Mouse (Mus musculus) frontal cortex, adult (tissue): ENCODE measurements around the gene Zdhhc4.
A peak's percentile ranks its signal among the peaks of the same experiment; 100 is the strongest.

Experiments
- ATAC-seq: cut with Nextera tagmentation; 2 replicates; pipeline ENCODE4 v1.9.2; 2017; ENCODE audit warnings: mild to moderate bottlenecking, moderate library complexity, mixed read lengths; ENCODE audit not compliant: low TSS enrichment

The Zdhhc4 gene

GRCm38 (mm10) chr5:143328690-143329495 lies at the start of gene Zdhhc4:
Zdhhc4 (minus strand) TSS chr5:143329256.
- peak; percentile 76 for ATAC-seq

GRCm38 (mm10) chr5:143376156-143376555 lies 47.1 kb upstream of the Zdhhc4 start:
- ATAC-seq, result no peak

GRCm38 (mm10) chr5:143375242-143375641 lies 46.2 kb upstream of the Zdhhc4 start:
- ATAC-seq, result peak; percentile 52; the same call in 1 of the 2 replicates

GRCm38 (mm10) chr5:143372818-143373217 lies 43.8 kb upstream of the Zdhhc4 start:
- peak; percentile 71 for ATAC-seq

GRCm38 (mm10) chr5:143371146-143371510 lies 42.1 kb upstream of the Zdhhc4 start:
- ATAC-seq, result no peak

GRCm38 (mm10) chr5:143370416-143371145 lies 41.5 kb upstream of the Zdhhc4 start:
- no peak for ATAC-seq

GRCm38 (mm10) chr5:143369611-143370255 lies 40.7 kb upstream of the Zdhhc4 start:
- ATAC-seq, result 0 out of 2 replicates have a peak, but pooled peaks have one; percentile 44

- no peak for ATAC-seq
Observed at GRCm38 (mm10) chr5:143367931-143368330, 38.9 kb upstream of the Zdhhc4 start.

- peak; percentile 51; the same call in 1 of the 2 replicates for ATAC-seq
Observed at GRCm38 (mm10) chr5:143363678-143364615, 34.9 kb upstream of the Zdhhc4 start.

- no peak for ATAC-seq
Observed at GRCm38 (mm10) chr5:143361428-143361827, 32.4 kb upstream of the Zdhhc4 start.

- no peak for ATAC-seq
Observed at GRCm38 (mm10) chr5:143360000-143360399, 30.9 kb upstream of the Zdhhc4 start.

- ATAC-seq, result peak; percentile 34; the same call in 1 of the 2 replicates
Observed at GRCm38 (mm10) chr5:143359263-143359662, 30.2 kb upstream of the Zdhhc4 start.

GRCm38 (mm10) chr5:143357564-143357963 lies 28.5 kb upstream of the Zdhhc4 start:
- ATAC-seq, result no peak

- ATAC-seq, result no peak
Observed at GRCm38 (mm10) chr5:143356686-143357388, 27.8 kb upstream of the Zdhhc4 start, which contains the start of gene Grid2ip. Grid2ip (plus strand) TSS chr5:143357338.

- ATAC-seq, result no peak
Observed at GRCm38 (mm10) chr5:143356017-143356416, 27.0 kb upstream of the Zdhhc4 start.

GRCm38 (mm10) chr5:143346367-143346766 lies 17.3 kb upstream of the Zdhhc4 start:
- ATAC-seq, result no peak

- no peak for ATAC-seq
Observed at GRCm38 (mm10) chr5:143339603-143340002, 10.5 kb upstream of the Zdhhc4 start.

GRCm38 (mm10) chr5:143336559-143336958 lies 7.5 kb upstream of the Zdhhc4 start:
- no peak for ATAC-seq

- ATAC-seq, result no peak
Observed at GRCm38 (mm10) chr5:143335089-143335460, 6.0 kb upstream of the Zdhhc4 start.

- ATAC-seq, result no peak
Observed at GRCm38 (mm10) chr5:143334418-143335088, 5.5 kb upstream of the Zdhhc4 start.
